11 mouse cellular contexts compared by ENCODE assay signal in the genomic region with DNA sequence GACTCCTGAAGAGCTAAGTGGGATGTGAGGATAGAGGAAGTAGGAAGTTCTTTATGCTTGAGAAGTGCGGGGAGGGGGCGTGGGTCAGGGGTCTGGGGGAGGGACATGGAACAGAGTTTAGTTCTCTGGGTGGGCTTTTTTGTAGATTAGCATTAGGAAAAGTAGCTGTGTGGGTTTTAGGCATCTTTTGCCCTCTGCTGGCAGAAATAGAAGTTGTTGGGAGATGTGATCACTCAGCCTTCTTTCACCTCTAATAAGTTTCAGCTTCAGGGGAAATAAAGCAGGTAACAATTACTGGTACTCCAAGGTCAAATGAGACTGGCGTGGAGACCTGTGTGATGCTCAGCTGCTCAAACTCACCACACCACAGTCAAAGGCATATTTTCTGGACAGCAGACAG.
A peak's percentile ranks its signal among the peaks of the same experiment; 100 is the strongest.
DNase-seq lines count a peak whose midpoint lies in the region; ATAC-seq lines count a peak whose summit lies in the region.
"Had no signal": no experiment of that assay in that cellular context is flagged by ENCODE, and none has a peak within 500 bp of the region (broad histone marks: within the 10 kb centered on the region; RNA-seq: fewer than 3 reads in every experiment).

No protein-coding gene starts in this region.

- DNase-seq in ES-CJ7 (ENCODE audit: low read depth, low spot score) (peak; percentile 17), ZHBTc4 (ENCODE audit: low read depth, low spot score) (peak; percentile 4)
- DNase-seq in limb, embryonic 11.5 days (ENCODE audit: low spot score): peak; percentile 38
- DNase-seq in right cerebral cortex, adult 18-20 months: no peak
- DNase-seq in frontal cortex, postnatal 14 days (ENCODE audit: low spot score in 2 of 2): no peak
- DNase-seq: cerebellum, adult 2 months; kidney, adult 18-20 months; liver, postnatal 0 days had no signal

- 37% methylated on average over 3 of the region's 3 CpGs for WGBS in kidney, embryonic 14.5 days
- WGBS in kidney, embryonic 16.5 days: 29% methylated on average over 3 of the region's 3 CpGs
- WGBS in limb, embryonic 11.5 days: 27% methylated on average over 3 of the region's 3 CpGs

- no peak overlapping the region for H3K4me3 ChIP-seq in kidney, embryonic 14.5 days (ENCODE audit: low read length)
- no peak overlapping the region for H3K4me3 ChIP-seq in kidney, embryonic 16.5 days (ENCODE audit: low read length)
- no peak overlapping the region for H3K4me3 ChIP-seq in limb, embryonic 11.5 days (ENCODE audit: low read depth, low read length)
- H3K4me3 ChIP-seq: limb, embryonic 12.5 days had no signal

- no peak overlapping the region for H3K27ac ChIP-seq in kidney, embryonic 14.5 days (ENCODE audit: low read depth, low read length)
- H3K27ac ChIP-seq in kidney, embryonic 16.5 days (ENCODE audit: low read length): no peak overlapping the region
- H3K27ac ChIP-seq in limb, embryonic 11.5 days (replicated peaks; ENCODE audit: low read depth, low read length): no peak overlapping the region
- H3K27ac ChIP-seq: limb, embryonic 12.5 days had no signal

- peak; percentile 49; the same call in 1 of the 2 replicates for ATAC-seq in kidney, embryonic 14.5 days (ENCODE audit: low FRiP score, low TSS enrichment)
- ATAC-seq in kidney, embryonic 16.5 days (ENCODE audit: low FRiP score, low TSS enrichment): no peak
- ATAC-seq in limb, embryonic 11.5 days (ENCODE audit: insufficient number of reproducible peaks, low FRiP score, low TSS enrichment, low read depth): no peak
- ATAC-seq: liver, postnatal 0 days had no signal

- no peaks in the 10 kb centered on the region for H3K36me3 ChIP-seq in kidney, embryonic 14.5 days (ENCODE audit: control insufficient read depth, insufficient read depth, low read length)
- H3K36me3 ChIP-seq in kidney, embryonic 16.5 days (ENCODE audit: insufficient read depth, low read length): no peaks in the 10 kb centered on the region
- H3K36me3 ChIP-seq in limb, embryonic 11.5 days (ENCODE audit: control insufficient read depth, insufficient read depth, low read length): no peaks in the 10 kb centered on the region
- H3K36me3 ChIP-seq: limb, embryonic 12.5 days had no signal

- no peaks in the 10 kb centered on the region for H3K4me1 ChIP-seq in kidney, embryonic 14.5 days (ENCODE audit: control insufficient read depth, insufficient read depth, low read length)
- no peaks in the 10 kb centered on the region for H3K4me1 ChIP-seq in kidney, embryonic 16.5 days (ENCODE audit: insufficient read depth, low read length)
- H3K4me1 ChIP-seq in limb, embryonic 11.5 days (ENCODE audit: control insufficient read depth, insufficient read depth, low read length): no peaks in the 10 kb centered on the region

- H3K27me3 ChIP-seq in kidney, embryonic 14.5 days (ENCODE audit: control insufficient read depth, insufficient read depth, low read length): no peaks in the 10 kb centered on the region
- no peaks in the 10 kb centered on the region for H3K27me3 ChIP-seq in kidney, embryonic 16.5 days (ENCODE audit: insufficient read depth, low read length)
- no peaks in the 10 kb centered on the region for H3K27me3 ChIP-seq in limb, embryonic 11.5 days (ENCODE audit: control insufficient read depth, insufficient read depth, low read length)
- H3K27me3 ChIP-seq: limb, embryonic 12.5 days had no signal

- no peaks in the 10 kb centered on the region for H3K9me3 ChIP-seq in kidney, embryonic 14.5 days (ENCODE audit: control insufficient read depth, low read length)
- H3K9me3 ChIP-seq in kidney, embryonic 16.5 days (ENCODE audit: low read length): no peaks in the 10 kb centered on the region
- peaks cover 2% of the 10 kb centered on the region; the same call in 1 of the 2 replicates for H3K9me3 ChIP-seq in limb, embryonic 11.5 days (ENCODE audit: control insufficient read depth, low read length)
- H3K9me3 ChIP-seq: limb, embryonic 12.5 days had no signal

- no peak overlapping the region for H3K4me2 ChIP-seq in kidney, embryonic 14.5 days (replicated peaks; ENCODE audit: low read depth, low read length)
- no peak overlapping the region for H3K4me2 ChIP-seq in kidney, embryonic 16.5 days (replicated peaks; ENCODE audit: low read depth, low read length)
- H3K4me2 ChIP-seq in limb, embryonic 11.5 days (ENCODE audit: low read depth, severe bottlenecking): no peak overlapping the region
- H3K4me2 ChIP-seq: limb, embryonic 12.5 days had no signal

- no peak overlapping the region for H3K9ac ChIP-seq in kidney, embryonic 14.5 days (ENCODE audit: low read depth, low read length)
- no peak overlapping the region for H3K9ac ChIP-seq in kidney, embryonic 16.5 days (replicated peaks; ENCODE audit: low read length)
- H3K9ac ChIP-seq in limb, embryonic 11.5 days (ENCODE audit: low read length): no peak overlapping the region
- H3K9ac ChIP-seq: limb, embryonic 12.5 days; liver, postnatal 0 days had no signal

Comparison
In these comparisons a context has a peak if more than half of its experiments do, and no peak if none do; other contexts are left out.
1. DNase-seq: peak in ES-CJ7 (single experiment), ZHBTc4 (single experiment) and limb, embryonic 11.5 days (single experiment); none in right cerebral cortex, adult 18-20 months (single experiment) and frontal cortex, postnatal 14 days (0 of 2).